10 mouse cellular contexts compared by ENCODE assay signal in genomic region chr11:56246549-56247332, GRCm38 (mm10).
DNase-seq lines count a peak whose midpoint lies in the region; ATAC-seq and TF ChIP-seq lines count a peak whose summit lies in the region.
"Had no signal": no experiment of that assay in that cellular context is flagged by ENCODE, and none has a peak within 500 bp of the region (broad histone marks: within the 10 kb centered on the region; RNA-seq: fewer than 3 reads in every experiment).

No protein-coding gene starts in this region.

- peak; percentile 27 to 59 for DNase-seq in cerebellum, postnatal 10 days
- DNase-seq in cerebellum, adult 8-10 months: no peak
- peak; percentile 85 for DNase-seq in forebrain, postnatal 0 days
- peak; percentile 50 to 80 for DNase-seq in left cerebral cortex, adult 2 months (ENCODE audit: extremely low spot score in 1 of 2, low spot score in 2 of 2)
- peak; percentile 13 for DNase-seq in retina, postnatal 7 days (ENCODE audit: low read depth, low spot score)
- DNase-seq in heart, adult 8-10 months (ENCODE audit: low spot score): no peak
- DNase-seq in gastrocnemius, adult 2 months: no peak
- DNase-seq in urinary bladder, adult 18-20 months (ENCODE audit: low spot score in 2 of 2): no peak

- H3K9ac ChIP-seq in forebrain, postnatal 0 days: 0 out of 2 replicates have a peak overlapping the region, but pooled peaks have one; percentile 6
- H3K9ac ChIP-seq: limb, embryonic 13.5 days; stomach, embryonic 15.5 days had no signal

- H3K27me3 ChIP-seq in forebrain, postnatal 0 days (ENCODE audit: insufficient read depth, low read length): no peaks in the 10 kb centered on the region
- H3K27me3 ChIP-seq: stomach, embryonic 15.5 days had no signal

- TF ChIP-seq CTCF in forebrain, postnatal 0 days (IDR thresholded peaks at IDR 0.05; ENCODE audit: low read depth): no peak
- TF ChIP-seq CTCF in left cerebral cortex, adult 2 months (IDR thresholded peaks at IDR 0.05): no peak
- no peak for TF ChIP-seq CTCF in gastrocnemius, adult 2 months (IDR thresholded peaks at IDR 0.05)

- peak; percentile 97 for ATAC-seq in forebrain, postnatal 0 days

- no peaks in the 10 kb centered on the region for H3K36me3 ChIP-seq in forebrain, postnatal 0 days (ENCODE audit: insufficient read depth)
- H3K36me3 ChIP-seq: limb, embryonic 13.5 days; stomach, embryonic 15.5 days had no signal

- no peaks in the 10 kb centered on the region for H3K9me3 ChIP-seq in forebrain, postnatal 0 days (ENCODE audit: low read length)
- H3K9me3 ChIP-seq: limb, embryonic 13.5 days; stomach, embryonic 15.5 days had no signal

- WGBS in forebrain, postnatal 0 days: 22% methylated on average over 5 of the region's 5 CpGs

- no peak overlapping the region for H3K4me2 ChIP-seq in forebrain, postnatal 0 days (ENCODE audit: low read depth)
- H3K4me2 ChIP-seq: limb, embryonic 13.5 days; stomach, embryonic 15.5 days had no signal

- peaks cover 12% of the 10 kb centered on the region for H3K4me1 ChIP-seq in forebrain, postnatal 0 days (ENCODE audit: insufficient read depth)
- H3K4me1 ChIP-seq: limb, embryonic 13.5 days; stomach, embryonic 15.5 days had no signal

- H3K27ac ChIP-seq in forebrain, postnatal 0 days (ENCODE audit: low read depth, low read length): peak overlapping the region; percentile 75
- peak overlapping the region; percentile 72 for H3K27ac ChIP-seq in left cerebral cortex, adult 2 months
- H3K27ac ChIP-seq in gastrocnemius, adult 2 months: no peak overlapping the region
- H3K27ac ChIP-seq: limb, embryonic 13.5 days; stomach, embryonic 15.5 days had no signal

- H3K4me3 ChIP-seq in forebrain, postnatal 0 days (ENCODE audit: low read depth, low read length): no peak overlapping the region
- no peak overlapping the region for H3K4me3 ChIP-seq in left cerebral cortex, adult 2 months
- no peak overlapping the region for H3K4me3 ChIP-seq in gastrocnemius, adult 2 months
- H3K4me3 ChIP-seq: limb, embryonic 13.5 days; stomach, embryonic 15.5 days had no signal

- intact Hi-C loops in left cerebral cortex, adult 2 months (cut with DNase I): loop anchor here (5.0 to 10.0 kb wide), 2 partner anchors 766 to 1218 kb away; partner anchors contain the start of gene Gria1
- intact Hi-C loops in gastrocnemius, adult 2 months (cut with DNase I): no loop called here

Comparison
In these comparisons a context has a peak if more than half of its experiments do, and no peak if none do; other contexts are left out.
1. DNase-seq: peak in cerebellum, postnatal 10 days (2 of 2), forebrain, postnatal 0 days (single experiment), left cerebral cortex, adult 2 months (2 of 2) and retina, postnatal 7 days (single experiment); none in cerebellum, adult 8-10 months (single experiment), heart, adult 8-10 months (single experiment), gastrocnemius, adult 2 months (single experiment) and urinary bladder, adult 18-20 months (0 of 2).